Mouse (Mus musculus) v-Abl transformed pro-B cells (cell line): ENCODE measurements around the gene Ank2.

Experiments
- in situ Hi-C, 2 experiments: fragments of 400-800 bp; cut with MboI; formaldehyde crosslinking; loops; one replicate each; pipeline ENCODE4 v1.15.1; 2025; ENCODE audit not compliant: unreplicated experiment in 2 of 2

Gene Ank2

GRCm38 (mm10) chr3:127367450-127367849 lies 131.7 kb downstream of the Ank2 start:
- in situ Hi-C loops = no loop called here

GRCm38 (mm10) chr3:127363512-127363911 lies 135.6 kb downstream of the Ank2 start:
- in situ Hi-C loops = no loop called here

GRCm38 (mm10) chr3:127362611-127363393 lies 136.3 kb downstream of the Ank2 start:
- in situ Hi-C loops = no loop called here

- in situ Hi-C loops = no loop called here
Measured at GRCm38 (mm10) chr3:127361846-127362245, 137.3 kb downstream of the Ank2 start.

- in situ Hi-C loops = no loop called here
Measured at GRCm38 (mm10) chr3:127361384-127361783, 137.8 kb downstream of the Ank2 start.

- in situ Hi-C loops = no loop called here
Measured at GRCm38 (mm10) chr3:127355252-127355651, 143.9 kb downstream of the Ank2 start.

- in situ Hi-C loops = no loop called here
Measured at GRCm38 (mm10) chr3:127350602-127351362, 148.4 kb downstream of the Ank2 start.

- in situ Hi-C loops = no loop called here
Measured at GRCm38 (mm10) chr3:127348926-127349325, 150.2 kb downstream of the Ank2 start.

GRCm38 (mm10) chr3:127345860-127346459 lies 153.2 kb downstream of the Ank2 start:
- in situ Hi-C loops = no loop called here

GRCm38 (mm10) chr3:127341300-127341699 lies 157.8 kb downstream of the Ank2 start:
- in situ Hi-C loops = no loop called here

- in situ Hi-C loops = no loop called here
Measured at GRCm38 (mm10) chr3:127334876-127335275, 164.3 kb downstream of the Ank2 start.

GRCm38 (mm10) chr3:127331562-127331961 lies 167.6 kb downstream of the Ank2 start:
- in situ Hi-C loops = no loop called here

- in situ Hi-C loops = loop anchor here (5.0 to 10.0 kb wide), 3 partner anchors 218 to 436 kb away; no protein-coding TSS in a partner anchor
Measured at GRCm38 (mm10) chr3:127326355-127326754, 172.8 kb downstream of the Ank2 start.

- in situ Hi-C loops = loop anchor here (5.0 to 25.0 kb wide), 4 partner anchors 222 to 736 kb away; partner anchors contain the start of gene Camk2d (in 1 of the 2)
Measured at GRCm38 (mm10) chr3:127322870-127323269, 176.3 kb downstream of the Ank2 start.

GRCm38 (mm10) chr3:127321645-127322044 lies 177.5 kb downstream of the Ank2 start:
- in situ Hi-C loops = loop anchor here (5.0 to 25.0 kb wide), 4 partner anchors 223 to 734 kb away; partner anchors contain the start of gene Camk2d (in 1 of the 2)

GRCm38 (mm10) chr3:127321031-127321430 lies 178.1 kb downstream of the Ank2 start:
- in situ Hi-C loops = loop anchor here (5.0 to 25.0 kb wide), 4 partner anchors 224 to 734 kb away; partner anchors contain the start of gene Camk2d (in 1 of the 2)

GRCm38 (mm10) chr3:127320311-127320710 lies 178.8 kb downstream of the Ank2 start:
- in situ Hi-C loops = loop anchor here (5.0 to 25.0 kb wide), 4 partner anchors 224 to 733 kb away; partner anchors contain the start of gene Camk2d (in 1 of the 2)

GRCm38 (mm10) chr3:127317641-127318040 lies 181.5 kb downstream of the Ank2 start:
- in situ Hi-C loops = loop anchor here (5.0 to 25.0 kb wide), 3 partner anchors 295 to 730 kb away; partner anchors contain the start of gene Camk2d (in 1 of the 2)

GRCm38 (mm10) chr3:127316717-127317116 lies 182.4 kb downstream of the Ank2 start:
- in situ Hi-C loops = loop anchor here (5.0 to 25.0 kb wide), 3 partner anchors 296 to 729 kb away; partner anchors contain the start of gene Camk2d (in 1 of the 2)

- in situ Hi-C loops = loop anchor here (25.0 kb wide), 2 partner anchors 301 to 724 kb away; partner anchors contain the start of gene Camk2d (in 1 of the 2)
Measured at GRCm38 (mm10) chr3:127311521-127311920, 187.6 kb downstream of the Ank2 start.
